Mouse (Mus musculus): ENCODE data around the gene Dlk1. TPM values are rescaled to one million over a fixed set of nuclear protein-coding genes. Genes with fewer than 3 reads are reported as not detected.

The Dlk1 gene
- total and polyA plus RNA-seq, 2 experiments, result 0.05 TPM; not detected in 1

- H3K4me1 ChIP-seq (ENCODE audit: control insufficient read depth, insufficient read depth, low read length), result no peaks in the 10 kb centered on the region
- TF ChIP-seq POLR2A (IDR thresholded peaks at IDR 0.05; ENCODE audit: extremely low read depth, insufficient read depth, low read length), result no peak
- no peak for TF ChIP-seq CTCF (IDR thresholded peaks at IDR 0.05; ENCODE audit: low read depth, low read length)
- 61% methylated on average over 13 of the region's 13 CpGs for WGBS
Observed at GRCm38 (mm10) chr12:109442115-109442514, 10.5 kb upstream of the Dlk1 start.

GRCm38 (mm10) chr12:109443276-109443675 is 9.3 kb upstream of the Dlk1 start:
- whole genome bisulfite sequencing, result 87% methylated on average over 3 of the region's 3 CpGs

More at GRCm38 (mm10) chr12:109442115-109442514, 10.5 kb upstream of the Dlk1 start:
- no peak overlapping the region for H3K27ac ChIP-seq (replicated peaks; ENCODE audit: insufficient read depth, low read depth, low read length)
- no peak for DNase-seq (ENCODE audit: extremely low read depth, low read depth, low spot score)
- H3K79me2 ChIP-seq (ENCODE audit: control insufficient read depth, insufficient read depth, low read length), result no peaks in the 10 kb centered on the region
- no peaks in the 10 kb centered on the region for H3K36me3 ChIP-seq (ENCODE audit: control insufficient read depth, insufficient read depth, low read length)
- H3K4me3 ChIP-seq (ENCODE audit: insufficient read depth, low read depth, low read length), result no peak overlapping the region
- no peak overlapping the region for H3K9ac ChIP-seq (ENCODE audit: low read depth, low read length)
- H3K27me3 ChIP-seq (ENCODE audit: control insufficient read depth, insufficient read depth, low read length), result no peaks in the 10 kb centered on the region

GRCm38 (mm10) chr12:109444999-109445398 is 7.6 kb upstream of the Dlk1 start:
- TF ChIP-seq POLR2A (IDR thresholded peaks at IDR 0.05; ENCODE audit: extremely low read depth, insufficient read depth, low read length), result no peak
- no peak for TF ChIP-seq CTCF (IDR thresholded peaks at IDR 0.05; ENCODE audit: low read depth, low read length)
- no peaks in the 10 kb centered on the region for H3K36me3 ChIP-seq (ENCODE audit: control insufficient read depth, insufficient read depth, low read length)
- H3K9ac ChIP-seq (ENCODE audit: low read depth, low read length), result no peak overlapping the region
- 79% methylated on average over 5 of the region's 5 CpGs for WGBS
- no peaks in the 10 kb centered on the region for H3K79me2 ChIP-seq (ENCODE audit: control insufficient read depth, insufficient read depth, low read length)
- no peaks in the 10 kb centered on the region; the same call in 1 of the 2 replicates for H3K27me3 ChIP-seq (ENCODE audit: control insufficient read depth, insufficient read depth, low read length)
- H3K4me3 ChIP-seq (ENCODE audit: insufficient read depth, low read depth, low read length), result no peak overlapping the region
- H3K4me1 ChIP-seq (ENCODE audit: control insufficient read depth, insufficient read depth, low read length), result no peaks in the 10 kb centered on the region
- no peak for DNase-seq (ENCODE audit: extremely low read depth, low read depth, low spot score)
- no peak overlapping the region for H3K27ac ChIP-seq (replicated peaks; ENCODE audit: insufficient read depth, low read depth, low read length)

More at GRCm38 (mm10) chr12:109443276-109443675, 9.3 kb upstream of the Dlk1 start:
- Histone ChIP-seq H3K27me3 (ENCODE audit: control insufficient read depth, insufficient read depth, low read length) (no peaks in the 10 kb centered on the region), H3K9ac (ENCODE audit: low read depth, low read length) (no peak overlapping the region), H3K79me2 (ENCODE audit: control insufficient read depth, insufficient read depth, low read length) (no peaks in the 10 kb centered on the region), H3K27ac (replicated peaks; ENCODE audit: insufficient read depth, low read depth, low read length) (no peak overlapping the region), H3K36me3 (ENCODE audit: control insufficient read depth, insufficient read depth, low read length) (no peaks in the 10 kb centered on the region), H3K4me1 (ENCODE audit: control insufficient read depth, insufficient read depth, low read length) (no peaks in the 10 kb centered on the region), H3K4me3 (ENCODE audit: insufficient read depth, low read depth, low read length) (no peak overlapping the region)
- no peak for DNase-seq (ENCODE audit: extremely low read depth, low read depth, low spot score)
- TF ChIP-seq CTCF (IDR thresholded peaks at IDR 0.05; ENCODE audit: low read depth, low read length) (no peak), POLR2A (IDR thresholded peaks at IDR 0.05; ENCODE audit: extremely low read depth, insufficient read depth, low read length) (no peak)

GRCm38 (mm10) chr12:109445499-109446235 is 7.0 kb upstream of the Dlk1 start:
- no peak overlapping the region for H3K4me3 ChIP-seq (ENCODE audit: insufficient read depth, low read depth, low read length)
- DNase-seq (ENCODE audit: extremely low read depth, low read depth, low spot score), result no peak
- 48% methylated on average over 19 of the region's 19 CpGs for WGBS
- H3K79me2 ChIP-seq (ENCODE audit: control insufficient read depth, insufficient read depth, low read length), result no peaks in the 10 kb centered on the region
- H3K27me3 ChIP-seq (ENCODE audit: control insufficient read depth, insufficient read depth, low read length), result no peaks in the 10 kb centered on the region; the same call in 1 of the 2 replicates
- no peaks in the 10 kb centered on the region for H3K4me1 ChIP-seq (ENCODE audit: control insufficient read depth, insufficient read depth, low read length)
- H3K36me3 ChIP-seq (ENCODE audit: control insufficient read depth, insufficient read depth, low read length), result no peaks in the 10 kb centered on the region
- no peak overlapping the region for H3K9ac ChIP-seq (ENCODE audit: low read depth, low read length)
- TF ChIP-seq CTCF (IDR thresholded peaks at IDR 0.05; ENCODE audit: low read depth, low read length) (0 out of 2 replicates have a peak, but pooled peaks have one; percentile 8), POLR2A (IDR thresholded peaks at IDR 0.05; ENCODE audit: extremely low read depth, insufficient read depth, low read length) (no peak)
- no peak overlapping the region for H3K27ac ChIP-seq (replicated peaks; ENCODE audit: insufficient read depth, low read depth, low read length)

GRCm38 (mm10) chr12:109446236-109446941 is 6.2 kb upstream of the Dlk1 start:
- Histone ChIP-seq H3K36me3 (ENCODE audit: control insufficient read depth, insufficient read depth, low read length) (no peaks in the 10 kb centered on the region), H3K27me3 (ENCODE audit: control insufficient read depth, insufficient read depth, low read length) (no peaks in the 10 kb centered on the region; the same call in 1 of the 2 replicates), H3K4me3 (ENCODE audit: insufficient read depth, low read depth, low read length) (no peak overlapping the region), H3K79me2 (ENCODE audit: control insufficient read depth, insufficient read depth, low read length) (no peaks in the 10 kb centered on the region), H3K27ac (replicated peaks; ENCODE audit: insufficient read depth, low read depth, low read length) (no peak overlapping the region), H3K9ac (ENCODE audit: low read depth, low read length) (no peak overlapping the region), H3K4me1 (ENCODE audit: control insufficient read depth, insufficient read depth, low read length) (no peaks in the 10 kb centered on the region)
- 25% methylated on average over 18 of the region's 18 CpGs for WGBS
- no peak for TF ChIP-seq POLR2A (IDR thresholded peaks at IDR 0.05; ENCODE audit: extremely low read depth, insufficient read depth, low read length)
- TF ChIP-seq CTCF (IDR thresholded peaks at IDR 0.05; ENCODE audit: low read depth, low read length), result no peak
- peak; percentile 1 for DNase-seq (ENCODE audit: extremely low read depth, low read depth, low spot score)

All from liver, adult 2 months (tissue).